Mouse (Mus musculus) urinary bladder, postnatal 25 days (tissue): ENCODE measurements around the gene Cadm2.

Experiments
- DNase-seq: peaks from one replicate; pipeline ENCODE4 v3.0.0; 2022; ENCODE audit warnings: low spot score

Gene Cadm2

GRCm38 (mm10) chr16:66936332-66936731, 684.4 kb downstream of the Cadm2 start:
- no peak for DNase-seq

DNA sequence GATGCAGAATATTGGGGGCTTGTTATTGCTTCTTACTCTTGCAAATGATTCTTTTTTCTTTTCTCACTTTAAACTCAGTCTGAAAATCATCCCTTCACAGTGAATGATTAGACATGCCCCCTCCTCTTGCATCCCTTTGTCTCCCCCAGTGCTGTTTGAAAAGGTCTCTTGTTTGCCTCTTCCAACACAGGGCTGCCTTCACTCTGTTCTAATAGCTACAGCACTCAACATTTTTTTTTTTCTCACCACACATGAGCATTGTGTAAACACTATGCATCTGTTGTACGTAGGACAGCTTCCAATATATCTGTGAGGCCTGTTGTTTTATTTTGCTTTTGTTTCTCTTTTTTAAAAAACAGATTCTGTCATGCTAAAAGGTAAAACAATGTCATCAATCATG, 695.2 kb downstream of the Cadm2 start:
- DNase-seq = no peak

DNA sequence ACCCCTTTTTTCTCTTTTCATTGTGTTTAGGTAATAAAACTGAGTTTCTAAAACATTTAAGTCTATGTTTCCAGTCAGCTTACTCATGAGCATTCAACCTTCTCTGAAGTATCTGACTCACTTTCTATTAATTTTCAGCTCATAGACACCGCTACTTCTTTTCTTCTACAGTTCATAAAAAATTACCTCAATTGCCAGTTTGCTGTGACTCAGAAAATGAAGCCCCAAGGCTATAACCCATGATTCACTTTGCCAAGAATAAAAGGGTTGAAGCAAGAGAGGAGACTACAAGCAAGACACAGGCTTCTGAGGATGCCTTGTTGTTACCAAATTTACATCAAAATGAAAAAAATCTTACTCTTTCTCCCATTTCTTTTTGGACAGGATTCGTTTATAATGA, 698.0 kb downstream of the Cadm2 start:
- DNase-seq = no peak

DNA sequence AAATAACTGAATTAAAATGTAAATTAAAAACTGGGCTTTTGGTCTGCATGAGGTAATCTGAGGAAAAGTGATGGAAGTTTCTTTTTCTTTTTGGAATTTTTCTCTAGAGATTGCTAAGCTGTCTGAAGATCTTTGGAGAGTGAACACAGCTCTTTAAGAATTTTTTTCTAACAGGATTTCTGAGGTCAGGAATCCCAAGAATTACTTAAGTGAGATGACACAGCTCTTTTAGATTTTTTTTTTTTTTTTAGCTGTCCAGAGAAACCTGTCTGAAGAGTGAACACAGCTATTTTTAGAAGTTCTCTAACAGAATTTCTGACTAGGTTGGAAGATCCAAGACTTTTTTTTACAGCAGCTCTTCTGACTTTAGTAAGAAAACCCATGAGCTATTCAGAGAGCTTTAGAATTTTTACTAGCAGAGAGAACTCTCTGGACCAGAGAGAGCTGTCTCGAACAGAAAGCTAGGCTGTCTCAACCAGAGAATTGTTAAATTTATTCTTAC, 699.2 kb downstream of the Cadm2 start:
- DNase-seq = no peak

GRCm38 (mm10) chr16:66919889-66920402, 700.8 kb downstream of the Cadm2 start:
- no peak for DNase-seq

- DNase-seq = no peak
Observed at GRCm38 (mm10) chr16:66901801-66902200, 718.9 kb downstream of the Cadm2 start.

DNA sequence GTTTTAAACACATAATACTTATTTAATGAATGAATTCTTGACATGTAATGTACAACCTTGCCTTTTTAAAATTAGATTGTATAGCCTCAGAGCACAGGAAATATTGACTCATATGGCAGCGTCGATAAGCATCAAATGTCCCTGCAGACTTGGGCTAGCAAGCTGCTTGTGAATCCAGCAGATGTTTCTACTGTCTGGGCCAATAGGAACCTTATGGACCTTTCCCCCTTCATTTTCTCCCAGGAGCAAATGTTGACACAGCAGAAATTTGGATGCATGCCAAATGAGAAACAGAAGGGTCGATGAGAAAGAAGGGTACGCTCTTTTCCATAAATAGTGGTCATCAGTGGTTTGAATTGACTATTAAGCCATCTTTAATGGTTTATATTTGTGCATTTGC, 720.0 kb downstream of the Cadm2 start:
- no peak for DNase-seq

- no peak for DNase-seq
Observed at GRCm38 (mm10) chr16:66892359-66892758, 728.3 kb downstream of the Cadm2 start.

DNA sequence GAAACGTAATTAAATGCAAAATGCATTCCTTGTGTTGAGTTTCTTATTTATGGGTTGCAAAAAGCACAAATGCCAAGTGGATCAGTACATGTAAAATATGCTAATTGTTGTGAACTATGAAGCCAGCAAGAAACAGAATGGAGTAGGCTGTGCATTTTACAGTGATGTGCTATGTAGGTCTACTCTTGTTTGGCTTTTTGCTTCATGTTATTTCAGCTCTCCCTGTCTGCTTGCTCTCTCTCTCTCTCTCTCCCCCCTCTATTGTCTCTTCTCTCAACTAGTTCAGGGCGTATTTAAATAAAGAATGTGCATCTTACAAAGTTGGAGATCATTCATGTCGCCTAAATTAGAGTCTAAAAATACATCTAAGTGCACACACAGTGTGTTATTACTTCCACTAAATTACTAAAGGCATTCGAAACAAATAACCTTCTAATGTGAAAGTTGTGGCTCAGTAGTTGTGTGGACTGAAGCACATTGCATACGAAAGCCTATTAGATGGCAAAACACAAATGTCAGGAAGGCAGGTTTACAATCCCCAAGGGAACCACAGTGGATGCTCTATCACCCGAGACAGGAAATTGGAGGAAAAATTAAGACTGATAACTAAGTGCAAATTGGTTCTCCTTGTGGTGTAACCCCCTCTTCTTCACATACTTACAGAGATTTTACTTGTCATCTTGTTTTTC, 729.0 kb downstream of the Cadm2 start:
- no peak for DNase-seq

DNA sequence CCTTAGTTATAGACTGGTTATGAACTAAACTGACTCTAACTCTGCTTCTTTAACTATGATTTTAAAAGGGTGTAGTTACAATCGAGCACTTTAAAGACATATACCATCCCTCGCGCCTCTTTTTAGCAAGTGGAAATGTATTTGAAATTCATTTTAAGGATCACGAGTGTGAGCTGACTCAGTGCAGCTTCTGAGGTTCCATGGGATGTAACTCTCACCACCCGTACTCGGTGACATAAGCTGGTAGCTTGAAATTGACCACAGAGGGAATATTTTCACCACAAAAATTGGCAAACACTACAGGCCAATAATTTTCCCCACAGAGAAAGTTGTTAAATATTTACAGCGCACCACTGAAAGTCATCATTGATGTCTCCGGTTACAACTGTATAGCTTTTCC, 730.8 kb downstream of the Cadm2 start:
- DNase-seq = no peak

DNA sequence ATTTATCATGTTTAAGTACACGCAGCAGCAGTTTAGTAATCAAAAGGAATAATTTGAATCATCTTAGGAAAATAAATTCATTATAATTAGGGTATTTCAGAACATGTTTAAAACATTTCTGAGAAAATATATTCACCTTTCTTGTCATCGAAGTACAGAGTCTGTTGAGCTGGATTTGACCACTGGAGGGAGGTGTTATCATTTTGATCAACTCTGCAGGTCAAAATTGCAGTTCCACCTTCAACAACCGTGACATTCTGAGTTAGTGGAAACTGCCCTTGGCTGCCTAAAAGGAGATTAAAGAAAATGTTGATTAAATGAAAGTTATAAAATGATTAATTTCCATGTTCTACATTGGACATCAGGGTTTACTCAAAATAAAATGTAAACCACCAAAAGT, 738.1 kb downstream of the Cadm2 start:
- no peak for DNase-seq

DNA sequence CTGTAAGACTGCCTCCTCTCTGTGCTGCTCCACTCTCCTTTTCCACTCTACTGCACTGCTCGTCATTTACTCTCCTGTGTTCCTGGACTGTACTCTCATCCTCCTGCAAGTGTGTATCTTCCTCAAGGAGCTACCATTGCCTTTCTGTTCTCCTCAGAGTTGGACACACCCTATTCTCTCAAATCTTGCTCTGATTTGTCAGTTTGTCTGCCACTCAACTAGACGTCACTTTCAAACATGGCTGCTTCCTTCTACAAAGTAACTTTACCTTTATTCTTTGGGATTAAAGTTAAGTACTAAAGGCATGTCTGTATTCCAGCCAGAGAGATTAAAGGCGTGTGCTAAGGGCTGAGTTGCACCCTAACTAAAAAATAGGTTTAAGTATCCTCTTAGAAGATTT, 749.5 kb downstream of the Cadm2 start:
- no peak for DNase-seq

DNA sequence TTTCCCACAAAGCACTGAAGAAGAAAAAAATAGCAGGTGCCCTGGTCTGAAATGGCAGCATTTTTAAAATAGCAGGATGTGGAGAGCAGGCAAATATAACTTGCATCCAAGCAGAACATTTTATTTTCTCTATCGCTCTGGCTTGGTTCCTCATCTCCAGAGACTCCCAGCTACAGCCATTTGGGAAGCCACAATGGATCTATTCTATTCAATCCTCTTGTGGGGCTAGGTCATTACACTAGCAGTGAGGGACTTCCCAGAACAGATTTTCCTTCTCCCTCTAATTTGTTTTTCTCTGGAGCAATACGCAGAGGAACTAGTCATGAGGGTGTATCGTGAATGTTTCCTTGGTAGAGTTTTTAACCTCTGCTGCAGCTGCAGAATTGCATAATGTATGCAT, 769.7 kb downstream of the Cadm2 start:
- DNase-seq = no peak

DNA sequence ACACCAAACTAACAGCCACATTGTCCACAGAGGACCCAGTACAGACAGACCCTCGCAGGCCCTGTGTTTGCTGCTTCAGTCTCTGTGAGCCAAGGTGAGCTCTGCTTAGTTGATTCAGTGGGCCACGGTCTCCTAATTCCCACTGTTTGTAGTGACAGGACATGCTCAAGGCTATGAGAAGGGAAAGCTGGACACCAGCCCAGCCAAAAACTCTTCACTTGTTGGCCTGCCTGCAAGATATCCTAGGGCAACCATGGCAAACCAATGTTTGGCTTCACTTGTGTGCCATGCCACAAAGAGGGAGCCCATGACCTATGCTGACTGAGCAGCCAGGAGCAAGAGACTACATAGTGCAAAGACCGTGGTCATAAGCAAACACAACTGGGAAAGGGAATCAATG, 795.8 kb downstream of the Cadm2 start:
- DNase-seq = no peak

DNA sequence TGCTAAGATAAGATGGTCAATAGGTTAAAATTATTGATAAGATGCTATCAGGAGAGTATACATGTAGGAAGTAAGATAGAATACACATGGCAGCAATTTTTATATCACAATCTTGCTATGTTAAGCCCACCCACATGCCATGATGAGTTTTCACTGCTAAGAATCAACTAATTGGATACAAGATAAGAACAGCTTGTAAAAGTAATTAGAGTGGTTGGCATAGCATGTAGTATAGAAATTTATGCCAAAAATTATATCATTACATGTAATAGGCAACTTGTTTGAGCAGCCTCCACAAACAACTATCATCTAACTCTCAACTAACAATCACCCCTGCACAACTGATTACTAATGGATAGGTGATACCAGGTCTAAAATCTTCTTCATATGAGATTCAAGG, 809.2 kb downstream of the Cadm2 start:
- DNase-seq = no peak

DNA sequence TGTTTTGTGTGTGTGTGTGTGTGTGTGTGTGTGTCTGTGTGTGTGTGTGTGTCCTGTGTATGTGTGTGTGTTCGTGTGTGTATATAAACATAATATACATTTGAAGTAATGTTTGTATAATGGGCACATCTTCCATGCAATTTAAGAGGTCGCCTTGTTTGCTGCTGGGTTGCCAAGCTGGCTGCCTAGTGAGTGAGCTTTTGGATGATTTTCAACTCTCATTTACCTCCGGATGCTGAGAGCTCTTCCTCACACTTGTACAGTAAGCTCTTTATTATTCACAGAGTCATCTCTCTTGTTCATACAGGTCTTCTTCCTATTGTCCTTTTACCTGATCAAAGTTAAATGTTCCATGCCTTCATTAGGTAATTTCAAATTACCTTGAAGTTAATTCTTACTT, 822.5 kb downstream of the Cadm2 start:
- no peak for DNase-seq

DNA sequence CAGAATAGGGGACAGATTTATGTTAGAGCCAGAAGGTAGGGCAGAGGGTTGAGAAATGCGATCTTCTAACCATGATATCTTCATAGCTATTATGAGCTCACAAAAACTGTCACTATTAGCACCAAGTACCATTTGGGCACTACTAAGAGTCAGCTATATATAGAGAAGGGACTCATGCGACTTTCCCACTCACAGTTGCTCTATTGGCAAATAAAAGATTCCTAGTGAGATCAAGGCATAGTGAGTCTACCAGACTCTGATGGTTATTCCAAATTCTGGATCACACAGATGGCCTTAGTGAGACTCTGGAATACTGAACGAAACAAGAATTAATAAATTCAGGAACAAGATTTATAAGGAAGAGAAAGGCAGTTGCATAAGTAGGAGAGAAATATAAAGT, 827.6 kb downstream of the Cadm2 start:
- no peak for DNase-seq

DNA sequence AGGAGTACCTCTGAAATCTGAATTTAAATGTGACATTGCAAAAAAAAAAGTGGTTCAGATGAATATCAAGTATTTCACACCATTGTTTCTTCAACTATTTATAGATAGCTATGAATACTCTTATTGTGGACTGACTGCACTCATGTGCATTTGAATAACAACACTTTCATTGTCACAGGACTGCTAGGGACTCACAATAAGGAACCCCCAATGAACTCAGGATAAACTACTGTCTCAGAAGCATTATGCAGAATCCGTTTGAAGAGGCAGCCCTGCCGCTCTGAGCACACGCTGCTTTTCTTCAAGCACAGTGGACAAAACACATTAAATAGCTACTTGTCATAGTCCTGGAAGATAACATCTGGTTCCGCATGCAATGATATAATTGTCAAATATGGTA, 848.8 kb downstream of the Cadm2 start:
- DNase-seq = no peak

DNA sequence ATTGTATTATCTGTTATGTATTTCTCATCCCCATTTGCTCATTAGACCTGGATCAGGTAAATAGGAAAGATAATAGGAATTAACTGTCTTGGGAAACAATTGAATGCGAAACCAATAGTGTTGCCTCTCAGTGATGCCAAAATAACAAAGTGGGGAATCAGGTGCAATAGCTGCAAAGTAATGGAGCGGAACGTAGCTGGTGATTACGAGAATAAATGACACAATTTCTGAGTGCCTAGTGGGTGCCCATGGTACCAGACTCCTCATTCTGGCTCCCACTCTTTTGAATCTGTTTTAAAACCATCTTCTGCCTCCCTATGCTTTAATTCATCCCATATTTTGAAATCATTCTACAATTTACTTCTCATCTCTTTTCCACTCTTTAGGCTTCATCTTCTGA, 851.2 kb downstream of the Cadm2 start:
- no peak for DNase-seq

GRCm38 (mm10) chr16:66768684-66769389, 851.9 kb downstream of the Cadm2 start:
- DNase-seq = no peak

DNA sequence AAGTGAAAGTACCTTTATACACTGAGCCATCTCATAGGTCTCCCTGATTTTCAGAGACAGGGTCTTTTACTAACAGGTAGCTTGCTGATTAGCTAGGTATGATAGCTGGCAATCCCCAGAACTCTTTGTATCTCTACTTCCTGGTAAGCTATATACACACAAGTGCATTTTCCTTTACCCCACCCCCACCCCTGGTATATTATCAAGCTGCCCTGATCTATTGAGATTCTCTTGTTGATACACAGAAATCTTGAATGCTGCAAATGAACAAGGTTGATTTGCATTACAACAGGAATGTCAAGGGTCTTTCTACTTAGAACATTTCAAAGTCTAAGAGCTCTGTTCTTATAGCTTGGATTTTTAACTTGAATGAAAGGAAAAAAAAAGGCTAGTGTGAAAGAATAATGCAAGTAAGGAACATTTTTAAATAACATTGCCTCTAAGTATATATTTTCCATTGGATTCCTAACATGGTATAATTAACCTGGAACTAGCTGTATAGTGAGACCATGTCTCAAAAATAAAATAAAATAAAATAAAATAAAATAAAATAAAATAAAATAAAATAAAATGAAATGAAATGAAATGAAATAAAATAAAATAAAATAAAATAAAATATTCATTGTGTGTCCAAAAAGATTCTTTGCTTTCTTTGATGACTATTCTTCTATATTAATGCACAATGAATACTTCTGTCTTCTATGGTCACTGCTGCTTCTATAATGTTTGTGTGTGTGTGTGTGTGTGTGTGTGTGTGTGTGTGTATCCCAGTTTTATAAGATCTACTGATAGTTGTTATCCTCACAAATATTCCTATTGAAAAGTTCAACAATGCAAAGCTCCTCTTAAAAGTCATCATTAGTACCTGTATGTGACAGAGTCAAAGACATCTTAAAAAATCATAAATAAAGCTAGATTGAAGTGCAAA, 858.9 kb downstream of the Cadm2 start:
- DNase-seq = no peak

- DNase-seq = no peak
Observed at GRCm38 (mm10) chr16:66748533-66748932, 872.2 kb downstream of the Cadm2 start.
